Mouse (Mus musculus) spleen, embryonic (tissue): ENCODE results near the gene Slc22a14.
"Not testable (repeated sequence)": the region's sequence is repeated elsewhere in the genome, so short reads cannot be mapped to it uniquely, and the experiment has no call there.

Experiments
- CTCF ChIA-PET: fragments of 350-600 bp; sonication (Branson Sonifier 250); formaldehyde crosslinking; loops from one replicate; lab custom pipeline; 2022; lab: Charles Lee

The Slc22a14 gene

GRCm38 (mm10) chr9:119265373-119266120 is 99.8 kb downstream of the Slc22a14 start:
- CTCF ChIA-PET = not testable (repeated sequence)

DNA sequence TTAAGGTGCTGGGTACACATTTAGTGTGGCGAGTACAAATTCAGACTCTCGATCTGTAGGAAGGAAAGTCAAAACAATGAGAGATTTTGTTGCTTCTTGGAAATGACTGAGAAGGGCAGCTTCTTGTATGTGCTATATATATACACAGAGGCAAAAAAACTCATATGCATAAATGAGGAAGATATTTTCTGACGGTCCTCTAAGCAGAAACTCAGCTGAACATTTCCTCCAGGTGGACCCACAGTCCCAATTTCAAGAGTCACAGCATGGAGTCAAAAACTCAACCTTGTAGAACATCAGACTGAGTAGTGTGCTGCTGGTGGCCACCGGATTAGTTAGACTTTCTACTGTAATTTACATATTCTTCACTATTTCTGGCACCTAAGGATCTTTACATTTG is 102.3 kb downstream of the Slc22a14 start:
- CTCF ChIA-PET = no interaction called here

DNA sequence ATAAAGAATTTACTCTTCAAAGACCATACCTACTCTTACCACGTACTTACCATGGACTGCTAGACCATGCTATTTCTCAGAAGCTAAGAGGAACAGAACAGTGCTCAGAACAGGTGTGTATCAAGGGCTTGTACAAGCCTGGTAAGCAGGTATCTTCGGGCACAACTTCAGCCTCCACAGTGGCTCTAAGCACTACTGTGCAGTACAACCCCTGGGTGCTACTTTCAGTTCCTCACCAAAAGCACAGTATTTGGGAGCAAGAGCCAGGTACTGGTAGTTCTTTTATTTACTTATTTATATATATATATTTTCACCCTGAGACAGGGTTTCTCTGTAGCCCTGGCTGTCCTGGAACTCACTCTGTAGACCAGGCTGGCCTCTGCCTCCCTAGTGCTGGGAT is 104.5 kb downstream of the Slc22a14 start:
- CTCF ChIA-PET = interaction anchor here (0.5 kb wide), 1 partner anchor 8 kb away, joined by 4 read pairs; no protein-coding TSS in a partner anchor

DNA sequence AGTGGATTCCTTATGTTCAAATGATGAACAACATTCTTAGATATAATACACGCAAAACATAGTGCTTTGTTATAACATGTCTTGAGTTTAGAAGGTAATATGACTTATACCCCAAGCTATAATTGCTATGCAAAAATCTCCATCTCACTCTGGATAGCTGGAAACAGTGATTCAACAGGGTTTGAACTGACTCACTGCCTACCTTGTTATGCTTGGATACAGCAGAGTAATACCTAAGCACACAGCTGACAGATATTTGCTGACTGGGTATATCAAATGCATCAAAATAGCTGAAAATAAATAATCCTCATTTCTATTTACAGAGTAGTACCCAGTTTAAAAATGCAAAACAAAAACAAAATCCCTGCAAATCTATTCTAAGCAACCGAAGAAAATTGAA is 106.6 kb downstream of the Slc22a14 start:
- CTCF ChIA-PET = no interaction called here

DNA sequence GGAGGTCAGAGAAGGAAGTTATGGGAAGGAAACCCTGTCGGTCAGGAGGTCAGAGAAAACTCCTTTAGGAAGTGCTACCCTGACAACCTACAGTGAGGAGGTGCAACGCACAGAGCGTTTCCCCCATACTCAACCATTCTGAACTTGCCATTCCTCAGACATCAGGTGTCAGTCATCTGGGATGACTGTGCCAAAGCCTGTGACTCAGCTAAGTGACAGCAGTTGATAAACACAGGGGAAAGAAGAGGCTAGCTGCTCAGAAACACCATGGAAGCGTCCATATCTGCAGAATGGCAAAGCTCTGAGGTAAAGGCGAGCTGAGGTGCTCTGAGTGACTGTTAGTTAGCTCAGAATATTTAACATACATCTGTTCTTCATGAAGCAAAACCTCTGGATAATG is 107.2 kb downstream of the Slc22a14 start:
- CTCF ChIA-PET = no interaction called here

GRCm38 (mm10) chr9:119256161-119256560 is 109.2 kb downstream of the Slc22a14 start:
- CTCF ChIA-PET = no interaction called here

- CTCF ChIA-PET = no interaction called here
Measured at GRCm38 (mm10) chr9:119255096-119255495, 110.3 kb downstream of the Slc22a14 start.

GRCm38 (mm10) chr9:119254187-119254586 is 111.2 kb downstream of the Slc22a14 start:
- CTCF ChIA-PET = no interaction called here

GRCm38 (mm10) chr9:119247996-119248395 is 117.4 kb downstream of the Slc22a14 start:
- CTCF ChIA-PET = no interaction called here

- CTCF ChIA-PET = interaction anchor here (0.6 kb wide), 1 partner anchor 1672 kb away, joined by 3 read pairs; no protein-coding TSS in a partner anchor
Measured at GRCm38 (mm10) chr9:119246826-119247225, 118.5 kb downstream of the Slc22a14 start.

DNA sequence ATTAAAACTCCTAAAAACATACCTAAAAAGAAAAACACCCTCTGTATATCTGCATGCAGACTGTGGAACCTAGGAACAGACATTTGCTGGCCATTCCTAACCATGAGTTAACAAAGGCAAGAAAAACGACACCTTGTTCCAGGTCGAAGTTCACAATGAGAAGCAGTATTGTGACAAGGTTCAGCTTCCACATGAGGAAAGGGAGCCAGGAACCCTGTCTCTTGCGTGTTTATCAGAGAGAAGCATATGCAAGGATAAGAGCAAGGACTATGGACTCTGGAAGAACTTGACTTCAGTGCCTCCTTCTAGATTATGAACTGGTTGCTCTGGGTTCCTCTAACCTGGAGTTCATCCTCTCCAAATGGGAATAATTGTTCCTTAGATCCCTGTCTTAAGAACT is 121.4 kb downstream of the Slc22a14 start:
- CTCF ChIA-PET = no interaction called here

DNA sequence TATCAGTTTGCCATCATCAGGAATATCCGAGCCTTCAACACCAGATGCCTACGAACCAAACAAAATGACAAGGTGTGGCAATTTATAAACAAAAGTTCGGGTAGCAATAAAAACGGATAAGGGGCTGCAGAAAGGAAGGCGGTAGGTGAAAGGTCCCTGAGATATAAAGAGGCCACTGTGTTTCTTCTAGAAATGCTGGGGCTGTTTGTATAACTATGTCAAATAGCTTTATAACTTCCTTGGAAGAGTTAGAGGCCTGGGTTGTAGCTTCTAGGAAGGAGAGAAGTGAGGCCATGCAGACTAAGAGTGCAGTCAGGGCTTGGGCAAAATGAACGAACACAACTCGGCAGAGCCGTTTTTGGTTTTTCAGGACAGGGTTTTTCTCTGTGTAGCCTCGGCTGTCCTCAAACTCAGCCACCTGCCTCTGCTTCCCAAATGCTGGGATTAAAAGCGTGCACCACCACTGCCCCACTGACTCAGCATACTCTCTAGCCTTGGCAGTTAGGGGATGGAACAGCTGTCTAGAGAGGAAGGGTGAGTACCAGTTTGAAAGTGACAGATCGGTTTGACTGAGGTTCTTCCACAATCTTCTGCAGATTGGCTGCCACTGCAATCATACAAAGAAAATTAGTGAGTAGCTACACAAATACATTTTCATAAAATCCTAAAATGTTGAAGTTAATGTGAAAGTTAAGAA is 124.0 kb downstream of the Slc22a14 start:
- CTCF ChIA-PET = no interaction called here

- CTCF ChIA-PET = no interaction called here
Measured at GRCm38 (mm10) chr9:119240286-119240997, 124.9 kb downstream of the Slc22a14 start.

- CTCF ChIA-PET = no interaction called here
Measured at GRCm38 (mm10) chr9:119239274-119239673, 126.1 kb downstream of the Slc22a14 start.

DNA sequence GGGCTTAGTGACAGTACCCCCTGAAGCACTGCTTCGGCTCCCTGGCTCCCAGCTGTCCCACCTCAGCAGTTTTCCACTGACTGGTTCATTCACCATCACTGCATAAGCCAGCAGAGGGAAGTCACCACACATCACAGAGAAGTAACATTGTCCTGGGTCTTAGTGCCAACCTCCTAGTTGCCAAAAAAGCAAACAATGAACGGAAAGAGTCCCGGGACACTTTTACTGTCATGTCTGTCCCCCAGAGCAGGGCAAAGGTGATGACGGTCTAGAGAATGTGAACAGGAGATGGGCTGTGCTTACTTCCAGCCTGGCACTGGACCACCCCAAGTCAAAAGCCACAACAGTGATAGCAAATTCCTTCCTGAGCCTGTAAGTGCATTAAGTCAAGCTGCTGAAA is 126.6 kb downstream of the Slc22a14 start:
- CTCF ChIA-PET = no interaction called here

DNA sequence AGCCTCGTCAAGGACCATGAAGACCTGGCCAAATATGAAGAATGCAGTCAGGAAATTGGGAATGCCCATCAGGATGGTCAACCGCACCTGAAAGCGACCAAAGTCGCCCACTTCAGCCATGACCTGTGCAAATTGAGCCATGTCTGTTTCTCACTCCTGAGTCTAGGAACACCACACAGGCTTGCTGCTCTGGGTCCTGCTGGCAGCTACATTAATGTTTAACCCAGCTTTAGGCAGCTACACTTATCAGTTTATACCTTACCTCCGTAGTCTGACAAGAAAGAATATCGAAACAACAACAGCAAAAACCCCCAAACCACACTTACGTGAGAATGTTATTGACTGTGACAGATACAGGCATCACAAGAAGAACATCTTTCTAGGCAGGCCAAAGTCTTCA is 133.8 kb downstream of the Slc22a14 start:
- CTCF ChIA-PET = no interaction called here

GRCm38 (mm10) chr9:119230829-119231228 is 134.5 kb downstream of the Slc22a14 start:
- CTCF ChIA-PET = no interaction called here

DNA sequence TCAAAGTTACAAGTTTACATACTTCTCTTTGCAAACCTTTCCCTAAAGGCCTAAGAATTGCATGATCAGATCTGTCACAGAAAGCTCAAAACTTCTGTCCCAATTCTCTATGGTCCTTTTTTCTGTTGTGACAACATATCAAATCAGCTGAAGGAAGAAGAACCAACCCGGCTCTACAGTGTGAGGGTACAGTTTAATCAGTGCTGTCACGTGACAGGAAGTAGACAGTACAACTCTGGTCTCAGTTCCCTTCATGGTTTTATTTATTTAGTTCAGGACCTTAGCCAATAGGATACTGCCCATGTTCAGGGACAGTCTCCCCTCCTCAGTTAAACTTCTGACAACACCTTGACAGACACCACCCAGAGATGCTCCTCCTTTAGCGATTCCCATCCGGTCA is 145.1 kb downstream of the Slc22a14 start:
- CTCF ChIA-PET = no interaction called here

- CTCF ChIA-PET = no interaction called here
Measured at GRCm38 (mm10) chr9:119219667-119220066, 145.7 kb downstream of the Slc22a14 start.

- CTCF ChIA-PET = not testable (repeated sequence)
Measured at GRCm38 (mm10) chr9:119215341-119215740, 150.0 kb downstream of the Slc22a14 start.

DNA sequence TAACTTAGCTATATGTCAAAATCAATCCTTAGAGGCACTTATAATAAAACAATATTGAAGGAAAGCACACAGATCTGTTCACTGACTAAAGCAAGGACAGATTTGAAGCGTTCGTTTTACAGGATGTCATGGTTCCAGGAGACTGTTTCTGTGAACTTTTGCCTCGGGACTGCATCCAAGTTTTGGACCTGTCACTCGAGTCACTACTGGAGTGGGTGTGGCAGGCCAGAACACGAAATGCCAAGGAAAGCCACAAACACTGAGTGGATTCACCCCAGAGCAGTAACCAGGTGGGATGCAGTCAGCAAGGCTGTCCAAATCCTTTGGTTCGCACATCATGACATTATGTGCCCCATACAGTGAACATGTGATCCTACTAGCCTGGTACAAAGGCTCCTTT is 150.8 kb downstream of the Slc22a14 start:
- CTCF ChIA-PET = no interaction called here

GRCm38 (mm10) chr9:119212996-119213395 is 152.4 kb downstream of the Slc22a14 start:
- CTCF ChIA-PET = no interaction called here
